Mouse (Mus musculus) erythroblast, embryonic 14.5 days (primary cell): ENCODE results near the gene Fsip1. TPM values are rescaled to one million over a fixed set of nuclear protein-coding genes. Genes with fewer than 3 reads are reported as not detected.

ENCODE experiments used
- H3K27me3 ChIP-seq: 2 replicates; pipeline ENCODE4 v1.6.1; 2012; ENCODE audit warnings: inconsistent platforms; ENCODE audit not compliant: control insufficient read depth
- H3K36me3 ChIP-seq: 2 replicates; pipeline ENCODE4 v1.6.1; 2012; ENCODE audit warnings: mild to moderate bottlenecking, inconsistent platforms; ENCODE audit not compliant: control insufficient read depth
- H3K4me1 ChIP-seq: 2 replicates; pipeline ENCODE4 v1.6.1; 2012; ENCODE audit warnings: inconsistent platforms; ENCODE audit not compliant: control insufficient read depth
- H3K4me3 ChIP-seq: replicated peaks from 2 replicates; pipeline ENCODE3; 2012; ENCODE audit warnings: moderate library complexity, mild to moderate bottlenecking, inconsistent platforms
- H3K9me3 ChIP-seq: 2 replicates; pipeline ENCODE4 v1.6.1; 2012; ENCODE audit warnings: low read length, inconsistent platforms, mixed read lengths; ENCODE audit not compliant: control insufficient read depth
- GATA1 ChIP-seq: IDR thresholded peaks from 2 replicates; pipeline ENCODE4 v1.6.1; 2012; ENCODE audit warnings: low read length, inconsistent platforms, mixed read lengths
- TAL1 ChIP-seq: IDR thresholded peaks from 3 replicates; pipeline ENCODE4 v1.6.1; 2012; ENCODE audit warnings: low read length, inconsistent platforms, mixed read lengths
- polyA plus RNA-seq: library from polyadenylated mRNA; stranded (reverse); fragments of >175 nt; gene quantifications from 2 replicates; pipeline ENCODE4 v1.2.3, GENCODE M21; 2012

Gene Fsip1
- polyA plus RNA-seq, 1 experiment: not detected

DNA sequence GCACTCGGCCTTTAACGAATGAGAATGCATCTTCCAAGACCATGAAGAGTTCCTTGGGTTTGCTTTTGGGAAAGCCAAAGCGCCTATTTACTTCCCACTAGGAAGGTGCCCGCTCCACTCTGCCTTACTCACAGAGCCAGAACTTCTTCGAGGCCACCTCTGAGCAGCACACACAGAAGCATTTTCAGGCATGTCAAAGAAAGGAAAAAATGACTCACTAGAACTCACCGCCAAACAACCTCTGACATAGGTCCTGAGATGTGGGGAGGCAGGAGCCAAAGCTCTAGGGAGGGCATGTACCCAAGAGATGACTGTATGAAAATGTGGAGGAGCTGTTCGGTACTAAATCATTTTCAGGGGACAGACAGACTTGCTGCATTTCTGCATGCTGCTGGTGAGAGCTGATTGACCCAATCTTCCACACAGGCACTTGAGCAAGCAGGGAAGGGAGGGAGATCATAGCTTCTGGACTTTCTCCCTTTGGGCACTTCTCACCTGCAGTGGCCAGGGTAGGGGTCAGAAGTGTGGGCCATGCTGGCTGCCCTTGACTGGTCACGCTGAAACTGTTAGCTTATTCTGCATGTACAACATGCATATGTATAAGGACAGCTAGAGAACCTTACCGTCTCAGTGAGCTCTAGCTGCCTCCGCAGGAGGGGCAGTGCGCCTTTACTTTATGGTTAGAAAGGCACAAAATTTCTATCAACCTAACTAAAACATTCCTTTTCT lies 131.4 kb downstream of the Fsip1 start:
- H3K9me3 ChIP-seq: no peaks in the 10 kb centered on the region
- no peaks in the 10 kb centered on the region for H3K4me1 ChIP-seq
- TF ChIP-seq TAL1 (no peak), GATA1 (no peak)
- H3K36me3 ChIP-seq: no peaks in the 10 kb centered on the region
- no peak overlapping the region for H3K4me3 ChIP-seq
- no peaks in the 10 kb centered on the region for H3K27me3 ChIP-seq

DNA sequence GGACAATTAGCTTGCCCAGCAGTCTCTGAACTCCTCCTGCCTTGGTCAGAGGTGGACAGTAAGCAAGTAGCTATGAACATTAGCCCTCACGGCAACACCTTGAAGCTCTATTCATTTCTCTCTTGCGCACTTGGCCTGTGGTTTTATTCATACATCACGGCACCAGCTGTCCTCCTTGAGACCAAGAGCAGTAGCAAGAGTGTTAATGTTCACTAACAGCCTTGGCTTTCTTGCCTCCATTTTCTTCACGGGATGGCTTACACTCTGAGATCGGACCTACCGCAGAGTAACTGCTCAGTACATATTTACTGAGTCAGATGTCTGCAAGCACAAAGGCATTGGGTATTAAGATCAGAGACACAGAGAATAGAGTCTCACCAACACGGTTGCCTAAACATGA lies 132.3 kb downstream of the Fsip1 start:
- no peaks in the 10 kb centered on the region for H3K36me3 ChIP-seq
- H3K9me3 ChIP-seq: no peaks in the 10 kb centered on the region
- no peaks in the 10 kb centered on the region for H3K27me3 ChIP-seq
- no peak for TF ChIP-seq TAL1
- TF ChIP-seq GATA1: no peak
- H3K4me1 ChIP-seq: no peaks in the 10 kb centered on the region
- no peak overlapping the region for H3K4me3 ChIP-seq

DNA sequence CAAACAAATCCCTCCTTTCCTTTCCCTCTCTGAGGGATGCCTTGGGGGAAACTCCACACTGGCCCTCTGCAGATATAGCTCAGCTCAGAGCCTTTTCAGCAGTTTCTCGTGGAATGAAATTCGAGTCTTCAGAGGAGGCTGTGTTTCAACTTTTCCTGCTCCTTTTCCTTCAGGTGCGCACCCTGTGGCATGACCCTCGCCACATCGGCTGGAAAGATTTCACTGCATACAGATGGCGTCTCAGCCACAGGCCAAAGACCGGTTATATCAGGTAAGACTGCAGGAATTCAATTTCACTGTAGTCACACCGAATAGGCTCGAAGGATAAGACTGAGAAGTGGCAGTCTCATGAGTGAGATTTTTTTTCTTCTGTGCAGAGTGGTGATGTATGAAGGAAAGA lies 133.0 kb downstream of the Fsip1 start:
- no peaks in the 10 kb centered on the region for H3K36me3 ChIP-seq
- H3K9me3 ChIP-seq: no peaks in the 10 kb centered on the region
- no peak overlapping the region for H3K4me3 ChIP-seq
- TF ChIP-seq TAL1 (no peak), GATA1 (no peak)
- no peaks in the 10 kb centered on the region for H3K4me1 ChIP-seq
- no peaks in the 10 kb centered on the region for H3K27me3 ChIP-seq

DNA sequence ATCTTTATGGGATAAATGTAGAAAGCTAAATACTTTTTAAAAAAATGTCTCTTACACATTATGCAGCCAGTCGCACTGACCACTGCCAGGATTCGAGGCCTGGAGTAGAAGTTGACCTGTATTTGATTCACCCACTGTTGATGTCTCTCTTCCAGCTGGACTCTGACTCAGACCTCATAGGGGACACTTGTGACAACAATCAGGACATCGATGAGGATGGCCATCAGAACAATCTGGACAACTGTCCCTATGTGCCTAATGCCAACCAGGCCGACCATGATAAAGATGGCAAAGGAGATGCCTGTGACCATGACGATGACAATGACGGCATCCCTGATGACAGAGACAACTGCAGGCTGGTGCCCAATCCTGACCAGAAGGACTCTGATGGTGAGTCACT lies 134.5 kb downstream of the Fsip1 start:
- TF ChIP-seq GATA1: no peak
- no peak overlapping the region for H3K4me3 ChIP-seq
- no peaks in the 10 kb centered on the region for H3K27me3 ChIP-seq
- H3K4me1 ChIP-seq: no peaks in the 10 kb centered on the region
- no peaks in the 10 kb centered on the region for H3K9me3 ChIP-seq
- H3K36me3 ChIP-seq: no peaks in the 10 kb centered on the region

DNA sequence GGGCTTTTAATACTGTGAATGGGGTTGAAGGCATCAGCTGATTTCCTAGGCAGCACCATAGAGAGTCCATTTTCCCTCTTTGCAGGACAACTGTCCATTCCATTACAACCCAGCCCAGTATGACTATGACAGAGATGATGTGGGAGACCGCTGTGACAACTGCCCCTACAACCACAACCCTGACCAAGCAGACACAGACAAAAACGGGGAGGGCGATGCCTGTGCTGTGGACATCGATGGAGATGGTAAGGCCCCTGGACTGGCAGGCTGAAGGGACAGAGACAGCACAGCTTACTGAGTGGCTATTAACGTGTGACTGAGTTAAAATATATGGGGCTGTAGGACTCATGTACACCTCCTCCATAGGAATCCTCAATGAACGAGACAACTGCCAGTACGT lies 136.0 kb downstream of the Fsip1 start:
- TF ChIP-seq GATA1 (no peak), TAL1 (no peak)
- H3K9me3 ChIP-seq: no peaks in the 10 kb centered on the region
- H3K27me3 ChIP-seq: no peaks in the 10 kb centered on the region
- no peaks in the 10 kb centered on the region for H3K36me3 ChIP-seq
- no peak overlapping the region for H3K4me3 ChIP-seq
- H3K4me1 ChIP-seq: no peaks in the 10 kb centered on the region

- Histone ChIP-seq H3K4me1 (no peaks in the 10 kb centered on the region), H3K27me3 (no peaks in the 10 kb centered on the region), H3K4me3 (no peak overlapping the region), H3K36me3 (no peaks in the 10 kb centered on the region), H3K9me3 (no peaks in the 10 kb centered on the region)
- TF ChIP-seq GATA1: no peak
- no peak for TF ChIP-seq TAL1
These were observed 136.7 kb downstream of the Fsip1 start for GRCm38 (mm10) chr2:118120095-118120494.

GRCm38 (mm10) chr2:118119684-118120083 lies 137.1 kb downstream of the Fsip1 start:
- Histone ChIP-seq H3K9me3 (no peaks in the 10 kb centered on the region), H3K27me3 (no peaks in the 10 kb centered on the region), H3K36me3 (no peaks in the 10 kb centered on the region), H3K4me3 (no peak overlapping the region), H3K4me1 (no peaks in the 10 kb centered on the region)
- TF ChIP-seq TAL1 (no peak), GATA1 (no peak)

- TF ChIP-seq GATA1 (no peak), TAL1 (no peak)
- Histone ChIP-seq H3K4me3 (no peak overlapping the region), H3K36me3 (no peaks in the 10 kb centered on the region)
These were observed 138.3 kb downstream of the Fsip1 start for GRCm38 (mm10) chr2:118118515-118118914.

GRCm38 (mm10) chr2:118118045-118118444 lies 138.7 kb downstream of the Fsip1 start:
- H3K4me1 ChIP-seq: no peaks in the 10 kb centered on the region
- peaks cover 2% of the 10 kb centered on the region for H3K27me3 ChIP-seq
- H3K9me3 ChIP-seq: no peaks in the 10 kb centered on the region
- no peak overlapping the region for H3K4me3 ChIP-seq
- TF ChIP-seq GATA1: no peak
- TF ChIP-seq TAL1: no peak
- H3K36me3 ChIP-seq: no peaks in the 10 kb centered on the region

More at GRCm38 (mm10) chr2:118118515-118118914, 138.3 kb downstream of the Fsip1 start:
- Histone ChIP-seq H3K27me3 (no peaks in the 10 kb centered on the region), H3K4me1 (no peaks in the 10 kb centered on the region), H3K9me3 (no peaks in the 10 kb centered on the region)

- Histone ChIP-seq H3K27me3 (peaks cover 8% of the 10 kb centered on the region), H3K9me3 (no peaks in the 10 kb centered on the region), H3K4me3 (no peak overlapping the region), H3K36me3 (no peaks in the 10 kb centered on the region), H3K4me1 (no peaks in the 10 kb centered on the region)
- TF ChIP-seq GATA1 (no peak), TAL1 (no peak)
These were observed 139.4 kb downstream of the Fsip1 start for GRCm38 (mm10) chr2:118117401-118117800.
